Mouse (Mus musculus) embryonic facial prominence, embryonic 10.5 days (tissue): ENCODE data around the gene Bri3. TPM values are rescaled to one million over a fixed set of nuclear protein-coding genes. Genes with fewer than 3 reads are reported as not detected.

Source experiments
- DNase-seq: peaks from one replicate; pipeline ENCODE4 v3.0.0-alpha.2; 2017; ENCODE audit warnings: low spot score
- H3K27ac ChIP-seq: fragments of 300-500 bp; sonication (generic); replicated peaks from 2 replicates; pipeline ENCODE4 v1.5.1; 2016; ENCODE audit warnings: mild to moderate bottlenecking
- H3K27me3 ChIP-seq: fragments of 300-500 bp; sonication (generic); replicated peaks from 2 replicates; pipeline ENCODE4 v1.6.1; 2016; ENCODE audit warnings: low read depth, mild to moderate bottlenecking; ENCODE audit not compliant: poor library complexity, severe bottlenecking
- H3K36me3 ChIP-seq: fragments of 300-500 bp; sonication (generic); replicated peaks from 2 replicates; pipeline ENCODE4 v1.6.1; 2016; ENCODE audit warnings: mild to moderate bottlenecking, moderate library complexity
- H3K4me1 ChIP-seq: fragments of 300-500 bp; sonication (generic); 2 replicates; pipeline ENCODE4 v1.6.1; 2016
- H3K4me3 ChIP-seq: fragments of 300-500 bp; sonication (generic); 2 replicates; pipeline ENCODE4 v1.5.1; 2016; ENCODE audit warnings: mild to moderate bottlenecking, moderate library complexity
- H3K9me3 ChIP-seq: fragments of 300-500 bp; sonication (generic); 2 replicates; pipeline ENCODE4 v1.6.1; 2016; ENCODE audit warnings: mild to moderate bottlenecking
- WGBS: fragments of 180-500 bp; shearing (Covaris S2); methylation state at CpG from one replicate; pipeline ENCODE4 v1.1.7; 2016; 5-methylcytosine and 5-hydroxymethylcytosine counted together
- polyA plus RNA-seq: library from polyadenylated mRNA; unstranded; fragments of >200 nt; fragmentation: Nextera tagmentation; extraction: Ambion mirVana; gene quantifications from 2 replicates; pipeline ENCODE4 v1.2.1, GENCODE M21; 2016

Gene Bri3
- polyA plus RNA-seq, 1 experiment from 2014 or later, result 119 TPM

DNA sequence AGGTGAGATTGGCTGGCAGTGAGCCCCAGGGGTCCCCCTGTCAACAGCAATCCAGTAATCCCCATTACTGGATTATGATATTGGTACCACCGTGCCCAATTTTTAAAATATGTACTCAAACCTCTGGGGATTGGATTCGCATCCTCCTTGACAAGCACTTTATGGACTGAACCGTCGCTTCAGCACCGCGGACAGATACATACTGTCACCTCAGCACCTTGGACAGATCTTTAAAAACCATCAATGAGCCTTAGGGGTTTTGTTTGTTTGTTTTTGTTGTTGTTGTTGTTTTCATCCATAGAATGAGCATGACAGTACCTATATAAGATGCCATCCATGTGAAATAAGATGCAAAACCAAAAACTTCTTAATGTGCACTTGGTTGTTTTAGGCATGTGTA lies 247.1 kb downstream of the Bri3 start:
- H3K9me3 ChIP-seq, result no peaks in the 10 kb centered on the region
- WGBS, result 14% methylated on average over 6 of the region's 6 CpGs
- no peak overlapping the region for H3K27ac ChIP-seq
- H3K27me3 ChIP-seq, result no peaks in the 10 kb centered on the region
- no peak overlapping the region for H3K4me3 ChIP-seq
- peak; percentile 33 for DNase-seq
- no peaks in the 10 kb centered on the region for H3K4me1 ChIP-seq
- H3K36me3 ChIP-seq, result no peaks in the 10 kb centered on the region

Other genes starting within 250 kb of the Bri3 start
- gene Ccz1, start 229.6 kb upstream of the Bri3 start, polyA plus RNA-seq, result 91.4 and 99.3 TPM in 2 replicates
- gene Ocm, start 217.8 kb upstream of the Bri3 start, polyA plus RNA-seq, result not detected in 2 replicates
- 5.0 and 5.9 TPM in 2 replicates for gene Lmtk2, start 144.0 kb upstream of the Bri3 start, polyA plus RNA-seq
- 0.16 and 0.35 TPM in 2 replicates for gene Bhlha15, start 54.2 kb upstream of the Bri3 start, polyA plus RNA-seq
- gene Tecpr1, start 20.8 kb upstream of the Bri3 start, polyA plus RNA-seq, result 19.3 and 21.1 TPM in 2 replicates
- gene Baiap2l1, start 113.7 kb downstream of the Bri3 start, polyA plus RNA-seq, result 5.6 and 6.0 TPM in 2 replicates